Mouse (Mus musculus): Measurements from ENCODE around the gene Plcb1.

Plcb1 gene

GRCm38 (mm10) chr2:134838888-134839287 is 53.0 kb downstream of the Plcb1 start:
- DNase-seq (ENCODE audit: low spot score): no peak

- DNase-seq (ENCODE audit: low spot score): no peak
Observed at GRCm38 (mm10) chr2:134842883-134843282, 57.0 kb downstream of the Plcb1 start.

- DNase-seq (ENCODE audit: low spot score): no peak
Observed at GRCm38 (mm10) chr2:134844391-134845238, 58.7 kb downstream of the Plcb1 start.

- DNase-seq (ENCODE audit: low spot score): no peak
Observed at GRCm38 (mm10) chr2:134845239-134845738, 59.4 kb downstream of the Plcb1 start.

- DNase-seq (ENCODE audit: low spot score): no peak
Observed at GRCm38 (mm10) chr2:134846555-134846954, 60.7 kb downstream of the Plcb1 start.

- no peak for DNase-seq (ENCODE audit: low spot score)
Observed at GRCm38 (mm10) chr2:134851189-134852171, 65.6 kb downstream of the Plcb1 start.

- DNase-seq (ENCODE audit: low spot score): no peak
Observed at GRCm38 (mm10) chr2:134856239-134856638, 70.4 kb downstream of the Plcb1 start.

GRCm38 (mm10) chr2:134856691-134857090 is 70.8 kb downstream of the Plcb1 start:
- DNase-seq (ENCODE audit: low spot score): no peak

GRCm38 (mm10) chr2:134864985-134865645 is 79.2 kb downstream of the Plcb1 start:
- DNase-seq (ENCODE audit: low spot score): peak; percentile 56

GRCm38 (mm10) chr2:134867381-134867780 is 81.5 kb downstream of the Plcb1 start:
- no peak for DNase-seq (ENCODE audit: low spot score)

- no peak for DNase-seq (ENCODE audit: low spot score)
Observed at GRCm38 (mm10) chr2:134871692-134872489, 86.0 kb downstream of the Plcb1 start.

- peak; percentile 3 for DNase-seq (ENCODE audit: low spot score)
Observed at GRCm38 (mm10) chr2:134872490-134872781, 86.6 kb downstream of the Plcb1 start.

- no peak for DNase-seq (ENCODE audit: low spot score)
Observed at GRCm38 (mm10) chr2:134877148-134877547, 91.3 kb downstream of the Plcb1 start.

GRCm38 (mm10) chr2:134891207-134891606 is 105.3 kb downstream of the Plcb1 start:
- DNase-seq (ENCODE audit: low spot score): no peak

GRCm38 (mm10) chr2:134894776-134895175 is 108.9 kb downstream of the Plcb1 start:
- no peak for DNase-seq (ENCODE audit: low spot score)

GRCm38 (mm10) chr2:134896196-134896595 is 110.3 kb downstream of the Plcb1 start:
- DNase-seq (ENCODE audit: low spot score): no peak

GRCm38 (mm10) chr2:134897083-134897482 is 111.2 kb downstream of the Plcb1 start:
- DNase-seq (ENCODE audit: low spot score): no peak

GRCm38 (mm10) chr2:134901521-134901920 is 115.7 kb downstream of the Plcb1 start:
- DNase-seq (ENCODE audit: low spot score): no peak

GRCm38 (mm10) chr2:134910882-134911281 is 125.0 kb downstream of the Plcb1 start:
- no peak for DNase-seq (ENCODE audit: low spot score)

- no peak for DNase-seq (ENCODE audit: low spot score)
Observed at GRCm38 (mm10) chr2:134911360-134911759, 125.5 kb downstream of the Plcb1 start.

GRCm38 (mm10) chr2:134912616-134913015 is 126.7 kb downstream of the Plcb1 start:
- DNase-seq (ENCODE audit: low spot score): no peak

Measured in testis, postnatal 14 days (tissue).